Mouse (Mus musculus) c-Kit-positive CD71-negative TER-119-negative erythroid progenitor cells, embryonic 14.5 days (primary cell): Measurements from ENCODE around the gene Fgfr2.
A peak's percentile ranks its signal among the peaks of the same experiment; 100 is the strongest.

Experiments used
- DNase-seq: peaks from one replicate; pipeline ENCODE4 v3.0.0-alpha.2; 2013; ENCODE audit warnings: low read depth

The Fgfr2 gene

DNA sequence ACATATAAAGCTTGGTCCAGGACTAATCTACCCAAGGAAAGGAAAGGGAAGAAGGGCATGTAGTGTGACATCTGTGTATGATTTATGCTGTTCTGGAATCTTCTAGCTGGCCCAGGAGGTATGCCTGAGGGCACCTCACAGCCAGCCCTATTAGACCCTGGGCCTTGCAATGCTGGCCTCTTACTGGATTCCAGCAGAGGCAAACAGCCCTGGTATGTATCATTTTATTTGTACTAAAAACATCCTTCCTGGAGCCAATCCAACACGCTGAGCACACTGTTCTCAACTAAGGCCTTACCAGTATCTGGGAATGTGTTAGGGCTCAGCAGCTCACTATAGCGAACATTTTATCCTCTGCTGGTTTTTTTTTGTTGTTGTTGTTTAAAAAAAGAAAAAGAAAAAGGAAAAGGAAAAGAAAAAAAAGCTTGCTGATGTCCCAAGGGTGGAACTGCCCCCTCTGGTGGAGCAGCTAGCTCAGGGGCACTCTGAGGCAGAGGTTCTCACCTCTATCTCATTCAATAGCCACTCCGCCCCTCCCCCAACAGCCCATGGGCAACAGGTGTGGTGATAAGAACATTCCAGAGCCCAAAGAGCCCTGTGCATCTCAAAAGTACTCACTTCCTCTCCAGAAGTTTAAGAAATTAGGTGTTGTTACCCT is 82.3 kb downstream of the Fgfr2 start:
- DNase-seq: no peak

DNA sequence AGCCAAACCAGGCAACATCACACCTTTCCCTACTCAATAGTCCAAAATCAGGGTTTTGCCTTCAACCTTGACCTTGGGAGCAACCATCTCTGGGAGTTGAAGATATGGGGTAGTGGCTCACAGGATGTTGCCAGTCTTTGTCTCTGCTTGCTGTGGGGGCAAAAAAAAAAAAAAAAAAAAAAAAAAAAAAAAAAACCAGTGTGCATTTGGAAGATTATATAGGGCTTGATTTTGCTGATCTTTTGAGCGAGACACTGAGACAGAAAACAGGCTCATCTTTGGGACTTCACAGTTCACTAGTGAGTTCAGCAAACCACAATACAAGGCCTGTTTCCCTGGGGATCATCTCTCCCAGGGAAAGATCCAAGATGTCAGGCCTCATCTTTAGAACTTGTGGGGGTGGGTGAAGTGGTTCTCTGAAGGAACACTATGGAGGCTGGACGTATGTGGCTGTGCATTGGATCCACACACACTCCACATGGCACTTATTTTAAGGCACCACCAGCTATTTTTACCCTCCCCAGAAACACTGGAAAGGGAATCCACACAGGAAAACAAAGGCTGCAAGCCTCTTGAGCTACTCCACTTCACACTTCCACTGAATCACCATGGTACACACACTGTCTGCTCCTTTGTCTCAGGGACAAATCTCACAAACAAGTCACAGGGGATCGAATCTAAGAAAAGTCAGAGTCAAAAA is 83.4 kb downstream of the Fgfr2 start:
- DNase-seq: no peak

DNA sequence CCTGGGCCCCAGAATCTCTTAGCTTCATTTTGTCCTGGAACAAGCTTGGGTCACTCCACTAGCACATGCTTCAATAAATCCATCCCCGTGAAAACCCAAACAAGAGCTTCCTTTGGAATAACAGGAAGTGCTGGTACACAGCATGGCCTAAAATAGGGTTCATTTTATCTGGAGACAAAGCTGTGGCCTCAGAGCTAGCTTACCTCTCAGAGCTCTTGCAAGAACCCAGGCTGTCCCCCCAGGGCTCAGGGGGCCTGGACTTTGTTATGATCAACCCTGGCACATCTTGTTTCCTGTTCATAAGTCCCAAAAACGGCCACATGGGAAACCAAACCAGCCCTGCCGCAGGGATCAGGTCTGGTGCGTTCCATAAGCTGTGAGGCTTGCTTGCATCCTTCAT is 85.5 kb downstream of the Fgfr2 start:
- no peak for DNase-seq

DNA sequence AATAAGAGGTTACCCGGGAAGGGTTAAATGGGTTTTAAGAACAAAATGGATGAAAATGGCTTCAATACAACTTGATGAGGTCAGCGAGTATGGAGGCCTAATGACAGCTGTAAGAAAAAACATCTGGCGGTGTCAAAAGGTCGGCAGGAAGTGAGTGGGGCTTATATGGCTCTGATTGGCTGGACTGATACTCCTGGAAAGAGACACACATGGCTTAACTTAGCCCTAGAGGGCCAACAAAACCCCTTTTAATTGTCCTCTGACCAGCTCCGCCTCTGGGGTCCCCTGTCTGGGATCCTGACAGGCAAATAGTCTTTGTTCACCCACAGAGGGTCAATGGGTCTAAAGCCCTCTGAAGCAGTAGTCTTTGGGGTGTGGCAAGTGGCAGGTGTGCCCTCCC is 85.9 kb downstream of the Fgfr2 start:
- DNase-seq: no peak

DNA sequence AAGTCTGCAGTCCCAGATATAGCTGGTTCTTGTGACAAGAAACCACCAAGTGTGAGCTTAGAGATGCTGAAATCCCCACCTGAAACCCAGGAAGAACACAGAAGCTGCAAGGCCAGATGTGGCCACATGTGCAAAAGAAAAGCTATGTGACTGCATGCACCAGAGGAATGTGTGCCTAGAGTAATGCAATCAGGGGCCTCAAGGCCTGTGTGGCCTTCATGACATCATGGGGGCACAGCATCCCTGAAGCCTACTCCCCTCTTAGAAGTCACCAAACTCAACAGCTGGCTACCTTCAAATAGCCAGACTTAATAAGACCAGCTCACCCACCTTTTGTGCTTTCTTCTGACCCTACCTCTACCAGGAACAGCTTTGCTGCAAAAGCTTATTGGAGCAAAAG is 87.2 kb downstream of the Fgfr2 start:
- no peak for DNase-seq

DNA sequence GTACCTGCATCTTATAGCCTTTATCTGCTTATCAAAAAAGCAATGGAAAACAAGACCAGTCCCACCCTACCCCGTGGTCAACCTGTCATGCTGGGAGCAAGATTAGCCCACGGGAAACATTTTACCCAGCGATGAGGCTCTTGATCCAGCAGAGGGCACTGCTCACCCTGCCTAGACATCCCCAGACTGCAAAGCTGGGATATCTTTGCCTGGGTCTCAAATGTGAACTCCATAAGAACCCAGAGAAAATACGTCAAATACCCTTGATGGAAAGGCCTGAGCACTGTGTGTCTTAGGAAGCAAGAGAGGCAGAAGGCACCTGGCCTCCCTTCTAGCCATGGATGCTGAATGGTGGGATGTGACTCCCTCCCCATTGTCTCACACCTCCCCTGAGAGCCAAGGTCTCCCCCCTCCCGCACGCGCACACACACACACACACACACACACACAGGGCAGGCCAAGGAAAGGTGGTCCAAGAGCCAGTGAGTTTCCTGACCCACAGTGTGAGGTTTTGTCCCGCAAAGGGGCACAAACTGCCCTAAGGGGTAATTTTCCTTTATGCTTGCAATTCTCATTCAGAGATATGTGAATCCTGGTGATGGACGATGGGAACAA is 90.5 kb downstream of the Fgfr2 start:
- peak; percentile 50 for DNase-seq

DNA sequence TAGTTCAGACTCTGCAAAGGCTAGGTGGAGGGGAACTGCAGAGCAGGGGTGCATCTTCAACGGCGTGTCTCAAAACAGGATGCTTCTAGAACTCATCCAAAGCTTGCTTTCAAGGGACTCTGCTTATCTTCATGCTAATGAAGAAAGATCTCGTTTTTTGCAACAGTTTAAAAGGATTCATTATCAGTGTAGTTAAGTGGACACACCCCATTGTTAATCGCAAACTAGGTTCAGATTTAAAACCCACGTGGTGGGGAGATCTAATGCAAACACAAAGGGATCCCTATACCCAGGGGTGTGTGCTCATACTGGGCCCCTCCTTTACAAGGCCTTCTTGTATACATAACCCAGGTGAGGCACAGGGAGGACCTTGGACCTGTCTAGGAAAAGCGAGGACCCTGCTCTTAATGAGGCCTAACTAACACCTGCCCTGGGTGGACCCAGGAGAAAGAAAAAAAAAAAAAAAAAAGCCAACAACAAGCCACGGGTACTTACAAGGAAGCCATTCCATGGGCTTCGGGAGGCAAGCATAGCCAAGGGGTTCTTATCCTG is 93.6 kb downstream of the Fgfr2 start:
- no peak for DNase-seq

DNA sequence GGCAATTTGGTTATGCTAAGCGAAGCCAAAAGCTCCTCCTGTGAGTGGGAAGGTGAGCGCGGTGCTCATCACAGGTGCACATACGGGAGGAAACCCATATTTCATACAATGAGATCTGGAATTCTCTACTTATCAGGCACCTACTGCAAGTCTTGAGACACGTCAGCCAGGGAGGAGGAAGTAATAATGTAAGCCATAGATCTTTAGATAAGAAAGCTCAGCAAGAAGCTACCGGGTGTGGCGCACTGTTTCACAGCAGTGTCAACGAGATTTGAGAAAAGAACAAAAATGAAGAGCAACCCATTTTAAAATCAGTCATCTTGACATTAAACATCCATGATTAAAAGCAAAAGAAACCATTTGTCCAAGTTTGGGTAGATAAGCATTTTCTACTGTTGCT is 94.1 kb downstream of the Fgfr2 start:
- no peak for DNase-seq

DNA sequence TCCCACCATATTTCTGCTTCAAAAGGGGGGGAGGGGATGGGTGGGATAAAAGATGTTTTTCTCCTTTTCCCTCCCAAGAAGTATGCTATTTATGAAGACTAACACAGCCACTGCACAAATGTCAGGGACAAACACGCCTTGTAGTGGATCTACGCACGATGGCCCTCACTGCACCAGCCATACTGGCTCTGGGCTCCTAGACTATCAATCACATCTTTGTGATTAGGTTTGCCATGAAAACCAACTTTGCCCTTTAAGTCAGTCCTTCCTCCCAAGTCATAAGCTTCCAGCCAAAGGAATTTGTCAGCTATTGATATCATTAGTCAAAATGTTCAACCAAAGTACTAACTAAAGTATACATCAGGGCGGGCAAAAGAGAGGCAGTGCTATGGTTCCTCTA is 95.2 kb downstream of the Fgfr2 start:
- no peak for DNase-seq

DNA sequence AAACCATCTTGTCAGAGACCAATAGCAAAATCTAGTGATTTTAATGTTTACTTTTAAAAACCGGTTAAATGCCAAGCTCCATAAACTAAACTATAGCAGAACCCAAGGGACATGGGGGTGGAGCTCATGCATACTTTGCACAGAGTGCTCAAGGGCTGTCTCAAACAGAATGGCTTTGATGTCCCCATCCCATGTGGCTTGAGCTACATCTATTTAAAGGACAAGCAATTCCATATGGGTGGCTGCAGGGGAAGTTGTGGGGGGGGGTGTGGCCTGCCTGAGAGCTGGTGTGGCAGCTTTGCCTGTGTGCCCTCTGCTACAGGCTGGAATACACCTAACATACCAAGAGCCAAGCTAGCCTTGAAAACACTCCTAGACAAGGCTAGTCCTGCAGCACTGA is 98.5 kb downstream of the Fgfr2 start:
- DNase-seq: no peak

DNA sequence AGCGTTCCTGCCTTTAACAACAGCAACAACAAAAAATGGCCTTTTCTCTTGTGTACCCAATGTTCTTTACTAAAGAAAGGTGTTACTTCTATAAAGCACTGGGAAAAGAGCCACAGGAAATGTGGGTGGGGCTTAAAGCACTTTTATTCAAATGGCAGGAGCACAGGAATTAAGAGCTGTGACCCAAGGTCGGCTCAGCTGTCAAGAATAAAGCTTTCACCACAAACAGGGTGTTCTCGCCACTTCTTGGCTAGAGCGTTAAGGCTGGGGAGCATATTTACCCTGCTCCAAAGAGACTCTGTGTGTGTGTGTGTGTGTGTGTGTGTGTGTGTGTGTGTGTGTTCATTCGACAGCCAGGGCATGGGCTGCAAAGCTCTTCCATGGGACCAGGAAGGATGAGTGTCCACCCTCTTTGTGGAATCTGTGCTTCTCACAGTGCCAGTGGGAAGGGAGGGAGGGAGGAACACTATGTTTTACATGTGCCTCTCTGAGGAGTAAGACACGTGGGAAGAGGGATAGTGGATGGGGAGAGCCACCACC is 103.6 kb downstream of the Fgfr2 start:
- DNase-seq: no peak

DNA sequence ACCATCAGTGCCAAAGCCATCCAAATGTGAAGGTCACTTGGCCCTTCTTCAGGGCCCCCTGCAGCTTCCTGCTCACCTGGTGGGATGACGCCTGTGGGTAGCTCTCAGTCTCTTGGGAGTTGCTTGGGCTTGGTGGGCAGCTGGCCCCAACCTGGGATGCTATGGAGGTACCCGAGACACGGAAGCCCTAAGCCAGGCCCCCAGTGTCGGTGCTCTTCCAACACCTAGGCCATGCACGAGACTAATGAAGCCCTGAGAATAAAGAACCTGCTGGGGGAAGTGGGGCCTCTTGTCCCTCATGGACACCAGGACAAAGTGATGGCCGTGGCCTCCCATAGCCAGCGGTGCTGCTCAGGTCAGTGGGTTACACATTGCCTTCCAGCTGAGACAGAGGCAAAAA is 104.2 kb downstream of the Fgfr2 start:
- DNase-seq: no peak

DNA sequence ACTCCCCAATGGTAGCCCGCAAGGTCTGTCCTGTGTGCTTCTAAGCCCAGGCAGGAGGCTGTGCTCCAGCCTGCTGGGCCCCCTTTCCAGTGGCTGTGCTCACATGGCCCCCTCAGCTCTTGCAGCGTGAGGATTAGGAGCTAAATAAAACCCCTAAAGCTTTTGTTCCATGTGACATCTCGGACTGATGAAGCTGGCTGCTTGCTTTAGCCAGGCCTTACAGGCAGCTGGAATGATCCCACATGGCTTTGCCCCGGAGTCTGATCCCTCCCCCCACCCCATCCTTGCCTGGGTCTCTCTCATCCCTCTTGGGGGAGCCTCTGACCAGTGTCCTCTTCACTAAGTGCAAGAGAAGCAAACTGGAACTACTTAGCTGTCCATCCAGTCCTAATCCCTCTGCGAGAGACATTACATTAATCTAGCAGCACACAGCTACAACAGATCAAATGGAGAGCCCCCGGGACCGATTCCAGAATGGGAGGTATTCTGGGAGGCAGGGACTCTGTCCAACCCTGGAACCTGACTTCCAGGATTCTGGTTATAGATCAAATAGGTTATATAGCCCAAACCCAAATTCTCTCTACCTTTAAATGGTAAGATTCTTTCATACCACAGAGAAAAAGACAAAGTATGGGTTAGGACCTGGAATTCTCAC is 107.6 kb downstream of the Fgfr2 start:
- no peak for DNase-seq

DNA sequence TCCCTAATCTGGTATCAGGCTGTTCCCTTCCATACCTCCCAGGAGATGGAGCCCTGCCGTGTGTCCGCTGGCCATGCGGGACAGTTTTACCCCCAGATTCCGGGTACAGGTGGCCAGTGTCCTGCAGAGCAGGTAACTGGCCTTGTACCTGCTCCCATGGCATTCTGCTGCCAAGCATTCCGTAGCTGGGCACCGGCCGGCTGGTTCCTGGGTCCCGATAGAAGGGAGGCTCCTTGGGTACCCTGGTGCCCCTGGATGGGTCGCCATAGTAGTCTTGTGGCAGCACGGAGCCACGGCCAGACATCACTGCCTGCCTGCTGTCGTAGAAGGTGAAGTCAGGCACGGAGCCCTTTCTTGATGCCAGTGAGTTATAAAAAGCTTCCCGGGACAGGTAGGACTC is 108.5 kb downstream of the Fgfr2 start:
- no peak for DNase-seq

DNA sequence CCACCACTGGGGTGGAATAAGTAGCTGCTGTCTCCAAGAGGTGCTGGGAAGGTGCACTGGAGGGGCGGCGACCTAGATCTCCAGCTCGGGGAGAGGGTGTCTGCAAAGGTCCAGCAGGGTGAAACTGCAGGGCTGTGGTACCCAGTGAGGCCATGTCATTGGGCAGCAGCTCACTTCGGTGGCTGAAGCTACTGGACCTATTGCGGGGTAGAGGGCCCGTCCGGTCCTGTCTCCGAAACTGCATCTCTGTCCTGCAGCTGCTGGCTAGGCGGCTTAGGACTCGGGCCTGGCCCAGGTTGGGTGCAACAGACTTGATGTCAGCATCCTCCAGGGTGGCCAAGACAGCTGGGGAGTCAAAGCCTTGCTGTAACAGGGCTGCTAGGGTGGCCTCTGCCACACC is 109.2 kb downstream of the Fgfr2 start:
- no peak for DNase-seq

DNA sequence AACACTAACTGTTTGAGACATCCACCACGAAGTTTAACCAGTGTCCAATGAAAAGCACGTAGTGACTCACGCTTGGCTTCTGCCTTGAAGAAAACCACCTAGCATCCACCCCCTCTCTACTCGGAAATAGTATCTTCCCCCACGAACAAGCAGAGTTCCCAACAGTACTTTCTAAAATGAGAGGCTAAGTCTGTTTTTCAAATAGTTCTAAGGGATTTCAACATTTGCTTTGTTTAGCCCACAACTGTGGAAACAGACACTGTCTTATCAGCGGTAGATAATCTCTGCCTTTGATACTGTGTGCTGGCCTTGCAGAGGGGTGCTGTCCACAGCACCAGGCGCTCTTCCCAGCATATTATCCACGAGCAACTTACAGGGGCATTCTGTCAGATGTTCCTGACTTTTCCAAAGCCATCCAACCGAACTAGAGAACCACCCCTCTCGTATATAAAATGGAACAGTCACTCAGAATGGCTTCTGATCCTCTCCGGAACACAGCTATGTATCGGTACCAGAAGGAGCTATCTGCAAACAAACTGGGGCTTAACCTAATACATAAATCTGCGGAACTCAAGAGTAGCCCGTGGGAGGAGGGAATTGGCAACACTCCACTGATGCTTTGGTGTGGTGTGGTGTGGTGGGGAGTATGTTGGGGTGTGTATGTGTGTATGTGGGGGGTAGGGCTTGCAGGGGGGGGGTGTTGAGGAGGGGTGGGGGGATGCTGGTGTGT is 110.3 kb downstream of the Fgfr2 start:
- no peak for DNase-seq

DNA sequence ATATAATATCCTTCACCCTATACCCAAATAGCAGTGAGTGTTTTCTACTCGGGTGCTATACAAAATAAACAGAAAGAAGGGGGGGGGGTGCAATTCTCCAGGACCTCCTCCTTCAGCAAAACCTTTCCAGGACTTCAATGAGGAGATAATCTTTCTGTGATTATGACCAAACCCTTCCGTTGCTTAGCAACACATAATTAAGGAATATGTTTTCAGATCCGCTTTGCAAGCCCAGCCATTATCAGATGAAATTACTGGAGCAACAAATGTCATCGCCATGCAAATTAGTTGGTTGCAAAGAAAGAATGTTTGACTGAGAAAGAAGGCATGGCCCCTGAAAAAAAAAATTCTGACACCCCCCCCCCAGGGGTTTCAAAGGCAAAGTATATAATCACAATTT is 111.5 kb downstream of the Fgfr2 start:
- DNase-seq: no peak

DNA sequence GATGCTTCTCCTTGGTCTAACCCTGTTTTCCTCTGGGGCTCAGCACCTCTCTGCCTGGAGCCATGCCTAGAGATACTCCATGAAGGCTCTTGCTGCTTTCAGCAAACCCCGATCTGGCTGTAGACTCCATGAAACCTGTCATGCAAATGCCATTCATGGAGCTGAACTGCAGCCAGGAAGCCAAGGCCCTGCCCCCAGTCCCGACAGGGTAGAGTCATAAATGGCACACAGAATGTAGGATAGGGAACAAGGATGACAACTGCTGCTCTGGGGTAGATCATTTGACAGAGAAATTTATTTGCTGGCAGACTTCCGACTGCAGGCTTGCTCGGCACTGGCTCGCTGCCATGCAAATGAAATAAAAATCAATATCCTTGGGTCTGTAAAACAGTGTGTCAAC is 112.0 kb downstream of the Fgfr2 start:
- no peak for DNase-seq

DNA sequence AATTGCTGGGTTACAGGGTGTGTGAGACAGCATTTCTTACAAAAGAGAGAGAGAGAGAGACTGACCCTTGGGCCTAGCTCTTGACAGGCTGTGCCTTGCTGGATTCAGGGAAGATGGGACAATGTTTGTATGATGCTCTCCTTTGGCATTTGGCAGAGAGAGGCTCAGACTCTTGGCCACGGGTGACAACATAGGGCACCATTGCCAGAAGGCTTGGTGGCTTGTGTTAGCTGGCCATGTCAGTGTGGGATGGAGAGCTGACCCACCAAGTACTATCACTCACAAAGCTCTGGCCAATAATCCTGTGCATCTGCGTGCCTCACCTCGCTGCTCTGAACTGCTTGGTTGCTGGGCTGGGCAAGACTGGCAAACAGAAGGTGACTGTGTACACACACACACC is 112.7 kb downstream of the Fgfr2 start:
- no peak for DNase-seq

DNA sequence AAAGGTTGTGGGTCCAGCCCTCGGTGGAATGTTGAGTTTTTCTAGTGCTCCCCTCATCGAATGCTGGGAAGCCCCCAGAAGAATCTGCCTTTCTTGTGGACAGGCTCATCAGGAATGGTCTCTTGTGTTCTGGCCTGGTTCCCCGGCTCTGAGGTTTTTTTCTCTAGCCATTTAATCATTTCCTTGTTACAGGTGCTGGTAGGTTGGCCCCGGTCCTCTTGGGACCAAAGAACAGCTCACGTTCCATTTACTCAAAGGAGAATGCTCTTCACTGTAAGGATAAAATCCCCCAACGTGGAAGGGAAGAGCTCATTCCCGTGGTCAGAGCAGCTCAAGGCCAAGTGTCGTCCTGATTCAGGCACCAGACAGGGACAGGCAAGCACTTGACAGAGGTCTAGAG is 113.5 kb downstream of the Fgfr2 start:
- DNase-seq: no peak

DNA sequence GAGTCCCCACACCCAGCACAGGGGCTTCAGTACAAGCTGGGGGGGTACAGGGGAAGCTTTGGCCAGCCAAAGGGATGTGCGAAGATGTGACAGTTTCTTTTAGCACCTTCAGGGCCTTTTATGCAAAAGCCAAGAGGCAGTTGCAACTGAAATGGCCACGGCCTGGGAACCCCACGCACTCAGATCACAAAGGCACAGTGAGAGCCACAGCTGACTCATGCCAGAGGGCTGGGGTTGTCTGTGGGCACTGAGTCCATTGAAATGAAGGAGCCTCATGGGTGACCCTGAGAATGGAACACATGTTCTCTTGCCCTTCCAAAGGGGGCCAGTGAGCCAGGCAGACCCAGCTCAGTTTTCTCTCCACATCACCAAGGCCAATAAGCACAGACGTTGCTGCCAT is 114.5 kb downstream of the Fgfr2 start:
- DNase-seq: no peak

DNA sequence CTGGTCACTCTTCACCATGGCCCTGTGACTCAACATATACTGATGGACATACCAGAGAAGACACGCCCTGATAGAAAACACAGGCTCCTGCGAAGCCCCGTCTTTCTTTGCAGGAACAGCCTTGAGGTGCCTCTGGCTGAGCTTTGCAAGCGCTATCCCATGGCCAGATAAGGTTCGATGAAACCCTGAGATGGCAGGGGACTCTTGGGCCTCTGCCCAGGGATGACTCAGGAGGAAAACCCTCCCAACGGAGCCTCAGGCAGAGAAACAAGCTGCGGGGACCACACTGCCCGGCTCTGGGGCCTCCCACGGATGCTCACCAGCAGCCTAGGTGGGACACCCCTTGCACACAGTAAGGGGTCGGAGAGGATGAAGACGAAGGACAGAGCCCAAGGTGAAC is 115.8 kb downstream of the Fgfr2 start:
- no peak for DNase-seq
